Mouse (Mus musculus) cortical plate, adult 2 months (tissue): ENCODE measurements around the gene Gm10277.

Experiments used
- CTCF ChIP-seq: fragments of 200-500 bp; IDR thresholded peaks from 2 replicates; pipeline ENCODE4 v1.5.1; 2011; ENCODE audit warnings: mild to moderate bottlenecking, control low read depth, low read length; ENCODE audit not compliant: insufficient read depth; ENCODE audit errors: extremely low read depth
- POLR2A ChIP-seq: fragments of 200-500 bp; IDR thresholded peaks from 2 replicates; pipeline ENCODE4 v1.6.1; 2011; ENCODE audit warnings: mild to moderate bottlenecking, low read length, control low read depth; ENCODE audit not compliant: insufficient read depth; ENCODE audit errors: extremely low read depth

DNA sequence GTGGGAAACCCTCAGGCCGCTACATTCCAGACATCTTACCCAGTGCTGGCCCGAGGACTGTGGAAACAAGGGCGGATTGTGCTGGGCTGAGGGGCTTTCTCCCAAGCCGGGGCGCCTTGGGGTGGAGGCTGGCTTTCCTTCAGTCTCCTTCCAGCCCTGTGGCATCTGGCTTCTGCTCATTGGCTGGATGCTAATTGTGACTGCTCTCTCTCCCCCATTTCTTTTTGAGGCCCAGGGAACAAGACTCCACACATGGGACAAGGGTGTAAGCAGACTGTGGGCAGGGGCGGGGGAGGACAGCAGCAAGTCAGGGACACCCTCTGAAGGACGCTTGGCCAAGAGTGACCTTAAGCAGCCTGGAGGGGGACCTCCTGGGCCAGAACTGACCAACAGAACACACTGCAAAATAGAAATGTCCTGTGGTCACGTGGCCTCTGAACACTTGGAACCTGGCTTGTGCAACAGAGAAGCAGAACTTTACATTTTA is 3.7 kb upstream of the Gm10277 start:
- no peak for TF ChIP-seq CTCF
- TF ChIP-seq POLR2A: no peak
